Mouse (Mus musculus): ENCODE results near the gene A830031A19Rik.

- TF ChIP-seq POLR2A (IDR thresholded peaks at IDR 0.05; ENCODE audit: low read depth, low read length) (no peak), CTCF (IDR thresholded peaks at IDR 0.05; ENCODE audit: extremely low read depth, insufficient read depth, insufficient read length, insufficient replicate concordance) (no peak)
These were observed 4.0 kb upstream of the A830031A19Rik start for GRCm38 (mm10) chr11:24078706-24079316.
